Mouse (Mus musculus): ENCODE results near the gene Tmem233. TPM values are rescaled to one million over a fixed set of nuclear protein-coding genes. Genes with fewer than 3 reads are reported as not detected.

Gene Tmem233
- polyA plus RNA-seq, 1 experiment from 2014 or later: not detected

DNA sequence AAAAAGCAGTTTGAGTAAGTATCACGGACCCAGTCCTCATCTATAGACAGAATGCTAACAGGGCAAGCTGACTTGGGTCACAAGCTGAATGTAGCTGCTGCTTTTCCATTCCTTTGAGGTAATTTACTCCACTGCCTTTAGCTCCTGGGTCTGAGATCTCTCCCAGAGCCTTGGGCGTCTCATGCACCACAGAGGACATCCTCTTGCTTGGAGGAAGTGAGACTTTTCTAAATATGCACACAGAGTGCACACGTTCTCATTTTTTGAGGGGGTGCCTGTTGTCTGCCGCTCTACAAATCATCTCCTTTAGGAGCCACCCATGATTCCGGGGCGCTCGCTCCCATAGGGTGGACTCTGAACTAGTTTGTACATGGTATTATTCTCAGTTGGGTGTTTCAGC, 70.5 kb downstream of the Tmem233 start:
- peaks cover 26% of the 10 kb centered on the region for H3K36me3 ChIP-seq
- no peak overlapping the region for H3K4me3 ChIP-seq (replicated peaks)
- 84% methylated on average over 7 of the region's 7 CpGs for WGBS
- H3K27me3 ChIP-seq (replicated peaks): no peaks in the 10 kb centered on the region
- no peaks in the 10 kb centered on the region for H3K9me3 ChIP-seq
- H3K9ac ChIP-seq: no peak overlapping the region
- H3K4me1 ChIP-seq (replicated peaks): 0 out of 2 replicates have a peak, but pooled peaks cover 4% of the 10 kb centered on the region
- no peak overlapping the region for H3K27ac ChIP-seq
- no peak overlapping the region for H3K4me2 ChIP-seq (replicated peaks)
- ATAC-seq: no peak

DNA sequence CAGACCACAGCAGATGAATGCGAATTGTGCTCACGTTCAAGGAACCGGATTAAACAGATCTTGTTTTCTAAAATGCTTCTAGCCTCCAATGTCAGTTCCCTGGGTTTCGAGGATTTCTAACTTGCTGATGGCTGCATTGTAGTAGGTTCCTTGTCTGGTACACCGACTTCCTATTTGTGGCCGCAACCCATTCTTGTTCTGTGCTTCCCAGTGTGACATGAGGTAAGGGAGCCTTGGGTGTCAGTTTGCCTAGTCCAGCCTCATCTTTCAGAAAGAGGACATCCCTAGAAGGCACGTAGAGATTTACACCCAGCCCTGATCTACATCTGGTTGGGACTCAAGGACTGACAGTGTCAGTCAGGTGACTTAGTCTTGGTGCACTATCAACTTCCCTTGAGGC, 71.3 kb downstream of the Tmem233 start:
- 89% methylated on average over 7 of the region's 7 CpGs for WGBS
- H3K9me3 ChIP-seq: no peaks in the 10 kb centered on the region
- H3K9ac ChIP-seq: no peak overlapping the region

DNA sequence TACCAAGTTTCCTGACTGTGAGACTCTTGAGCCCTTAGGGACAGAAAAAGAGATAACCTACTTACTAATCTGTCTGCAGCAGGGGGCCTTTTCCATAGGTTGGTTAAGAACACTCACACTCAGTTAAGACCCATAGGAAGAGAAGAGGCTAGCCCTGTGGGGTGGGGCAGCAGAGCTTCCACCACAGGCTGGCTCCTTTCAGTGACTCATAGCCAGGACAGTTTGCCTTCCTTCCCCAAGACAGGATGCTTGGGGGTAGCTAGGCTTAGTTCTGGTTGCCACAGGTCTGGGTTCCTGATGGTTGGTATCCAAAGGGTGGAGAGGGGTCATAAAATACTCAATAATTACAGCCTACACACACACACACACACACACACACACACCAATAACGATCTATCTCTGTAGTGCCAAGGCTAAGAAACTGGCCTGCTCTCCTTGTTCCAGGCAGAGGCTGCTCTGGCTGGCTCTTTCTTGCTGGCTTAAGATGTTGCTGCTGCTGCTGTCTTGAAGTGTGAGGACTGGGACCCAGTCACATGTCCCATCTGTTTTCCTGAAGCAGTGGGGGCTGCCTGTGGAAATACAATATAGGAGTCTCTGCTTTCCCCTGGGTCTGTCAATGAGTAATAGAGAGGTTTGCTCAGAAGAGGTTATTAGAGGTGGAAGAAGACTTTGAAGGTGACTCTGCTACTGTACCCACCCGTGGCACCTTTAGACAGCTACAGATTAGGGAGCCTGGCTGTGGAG, 73.0 kb downstream of the Tmem233 start:
- no peaks in the 10 kb centered on the region for H3K27me3 ChIP-seq (replicated peaks)
- H3K4me2 ChIP-seq (replicated peaks): no peak overlapping the region; the same call in 1 of the 2 replicates
- WGBS: 45% methylated on average over 2 of the region's 2 CpGs
- ATAC-seq: peak; percentile 42
- H3K9ac ChIP-seq: no peak overlapping the region
- no peak overlapping the region for H3K4me3 ChIP-seq (replicated peaks)
- peaks cover 11% of the 10 kb centered on the region for H3K36me3 ChIP-seq
- H3K27ac ChIP-seq: peak overlapping the region; percentile 63
- no peaks in the 10 kb centered on the region for H3K9me3 ChIP-seq
- 0 out of 2 replicates have a peak, but pooled peaks cover 6% of the 10 kb centered on the region for H3K4me1 ChIP-seq (replicated peaks)

More for the DNA sequence above, 71.3 kb downstream of the Tmem233 start:
- H3K4me2 ChIP-seq (replicated peaks): no peak overlapping the region
- no peak for ATAC-seq
- H3K27ac ChIP-seq: no peak overlapping the region
- no peaks in the 10 kb centered on the region for H3K27me3 ChIP-seq (replicated peaks)
- peaks cover 18% of the 10 kb centered on the region for H3K36me3 ChIP-seq
- no peak overlapping the region for H3K4me3 ChIP-seq (replicated peaks)
- H3K4me1 ChIP-seq (replicated peaks): 0 out of 2 replicates have a peak, but pooled peaks cover 6% of the 10 kb centered on the region

DNA sequence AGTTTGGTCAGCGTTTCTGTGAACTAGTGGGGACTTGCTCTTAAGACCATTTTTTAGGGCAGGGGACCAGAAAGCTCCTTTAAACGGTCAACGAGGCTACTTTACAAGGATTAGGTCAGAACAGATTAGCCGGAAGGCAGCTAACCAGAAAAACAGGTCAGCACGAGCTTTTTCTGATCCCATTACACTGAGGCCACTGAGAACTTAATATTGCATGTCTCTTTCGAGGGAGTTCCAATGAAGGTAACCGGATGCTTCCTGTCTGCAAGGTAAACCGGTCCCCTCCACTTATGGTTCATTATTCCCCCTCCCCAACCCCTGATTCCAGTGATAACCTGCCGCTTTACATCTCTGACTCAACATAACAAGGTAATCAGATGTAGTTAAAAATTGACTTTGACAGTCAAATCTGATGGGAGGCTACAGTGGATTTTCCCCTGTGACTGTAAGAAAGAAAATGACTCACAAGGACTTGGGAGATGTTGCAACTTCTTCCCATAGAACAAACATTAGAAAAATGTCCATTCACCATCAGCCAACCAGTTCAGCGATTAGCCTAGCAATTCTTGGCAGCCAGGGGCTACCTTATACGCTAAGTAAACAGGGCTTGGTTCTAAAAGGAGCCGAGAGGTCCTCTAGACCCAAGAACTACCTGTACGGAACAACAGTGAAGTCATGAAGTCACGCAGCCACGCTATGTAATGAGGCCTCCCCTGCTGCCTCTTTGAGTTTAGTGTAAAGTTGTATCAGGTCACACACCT, 73.8 kb downstream of the Tmem233 start:
- Histone ChIP-seq H3K4me1 (replicated peaks) (0 out of 2 replicates have a peak, but pooled peaks cover 6% of the 10 kb centered on the region), H3K4me2 (replicated peaks) (no peak overlapping the region; the same call in 1 of the 2 replicates), H3K9ac (no peak overlapping the region), H3K27me3 (replicated peaks) (no peaks in the 10 kb centered on the region), H3K4me3 (replicated peaks) (no peak overlapping the region), H3K27ac (peak overlapping the region; percentile 63), H3K9me3 (no peaks in the 10 kb centered on the region), H3K36me3 (peaks cover 4% of the 10 kb centered on the region)
- 67% methylated on average over 15 of the region's 15 CpGs for WGBS
- peak; percentile 75 for ATAC-seq

DNA sequence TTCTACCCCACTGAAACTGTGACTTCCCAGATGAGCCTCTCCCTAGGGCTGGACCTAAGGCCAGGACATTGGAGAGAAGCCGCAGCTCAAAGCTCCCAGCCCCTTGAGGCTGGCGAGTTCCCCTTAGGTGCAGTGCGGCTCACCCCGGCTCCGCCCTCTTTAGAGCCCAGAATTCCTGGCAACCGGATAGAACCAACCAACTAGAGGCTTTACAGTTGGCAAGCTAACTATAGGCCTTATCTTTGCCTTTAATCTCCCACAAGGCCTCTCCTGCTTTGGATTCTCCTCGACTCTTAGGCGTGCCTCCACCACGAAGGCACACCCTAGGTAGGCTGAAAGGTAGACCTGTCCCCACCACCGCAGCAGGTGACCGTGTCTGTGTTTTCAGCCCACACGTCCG, 75.3 kb downstream of the Tmem233 start:
- Histone ChIP-seq H3K27me3 (replicated peaks) (no peaks in the 10 kb centered on the region), H3K9me3 (no peaks in the 10 kb centered on the region), H3K9ac (no peak overlapping the region), H3K36me3 (no peaks in the 10 kb centered on the region), H3K4me3 (replicated peaks) (no peak overlapping the region), H3K4me2 (replicated peaks) (no peak overlapping the region), H3K4me1 (replicated peaks) (0 out of 2 replicates have a peak, but pooled peaks cover 9% of the 10 kb centered on the region), H3K27ac (peak overlapping the region; percentile 60; the same call in 1 of the 2 replicates)
- 77% methylated on average over 13 of the region's 13 CpGs for WGBS
- ATAC-seq: peak; percentile 37

DNA sequence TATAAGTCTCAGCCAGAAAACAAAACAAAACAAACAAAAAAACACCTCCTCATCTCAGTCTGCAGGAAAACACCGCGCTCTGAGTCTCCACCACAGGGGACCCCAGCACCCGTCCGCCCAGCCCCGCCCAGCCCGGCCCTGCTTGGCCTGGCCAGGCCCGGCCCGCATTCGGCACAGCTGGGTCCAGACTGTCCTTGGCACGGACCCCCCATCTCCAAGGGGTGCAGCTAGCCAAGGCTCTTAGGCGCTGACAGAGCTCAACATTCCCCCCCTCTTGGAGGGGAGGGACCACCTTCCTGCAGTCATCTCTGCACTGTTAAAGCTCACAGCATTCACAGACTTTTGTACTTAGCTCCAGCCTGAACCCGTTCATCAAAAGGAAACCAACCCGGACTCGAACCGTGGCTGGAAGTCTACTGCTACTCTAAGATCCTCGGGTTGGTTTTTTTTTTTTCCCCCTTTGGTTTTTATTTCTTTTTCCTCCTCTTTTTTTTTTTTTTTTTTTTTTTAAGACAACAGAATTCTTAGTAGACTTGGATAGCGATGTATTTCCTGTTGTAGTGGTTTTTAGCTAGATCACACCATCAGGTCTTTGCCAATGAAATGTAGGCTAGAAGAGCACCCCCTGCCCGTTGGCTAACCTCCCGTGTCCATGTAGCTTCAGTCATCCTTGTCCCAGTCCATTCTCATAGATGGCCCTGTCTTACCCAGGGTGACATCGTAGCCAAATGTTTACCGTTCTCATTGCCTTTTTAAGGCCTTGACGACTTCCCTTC, 76.5 kb downstream of the Tmem233 start:
- no peak for ATAC-seq
- no peaks in the 10 kb centered on the region for H3K9me3 ChIP-seq
- H3K36me3 ChIP-seq: no peaks in the 10 kb centered on the region
- 0 out of 2 replicates have a peak, but pooled peaks cover 9% of the 10 kb centered on the region for H3K4me1 ChIP-seq (replicated peaks)
- H3K4me2 ChIP-seq (replicated peaks): no peak overlapping the region
- 71% methylated on average over 22 of the region's 22 CpGs for WGBS
- no peak overlapping the region for H3K4me3 ChIP-seq (replicated peaks)
- no peaks in the 10 kb centered on the region for H3K27me3 ChIP-seq (replicated peaks)
- H3K9ac ChIP-seq: no peak overlapping the region
- no peak overlapping the region for H3K27ac ChIP-seq

DNA sequence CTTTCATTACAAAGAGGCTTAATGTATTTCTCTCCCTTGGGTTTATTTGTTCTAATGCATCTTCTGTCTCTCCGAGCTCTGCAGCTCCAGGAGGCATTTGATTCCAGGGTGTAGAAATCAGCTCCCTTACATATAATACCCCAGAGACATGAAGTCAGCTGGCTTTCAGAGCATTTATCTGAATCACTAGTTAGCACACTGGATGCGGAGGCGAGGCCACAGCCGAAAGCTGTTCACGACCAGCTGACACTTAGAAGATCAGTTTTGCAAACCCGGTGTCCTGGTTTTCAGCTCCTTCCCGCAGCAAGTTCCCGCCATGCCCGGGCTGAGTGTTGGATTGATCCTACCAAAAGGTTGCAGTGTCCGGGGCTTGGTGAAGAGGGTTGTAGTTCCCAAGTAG, 78.8 kb downstream of the Tmem233 start:
- H3K4me3 ChIP-seq (replicated peaks): no peak overlapping the region
- H3K9me3 ChIP-seq: no peaks in the 10 kb centered on the region
- WGBS: 89% methylated on average over 10 of the region's 10 CpGs
- no peak overlapping the region for H3K4me2 ChIP-seq (replicated peaks)
- H3K27me3 ChIP-seq (replicated peaks): no peaks in the 10 kb centered on the region
- H3K27ac ChIP-seq: no peak overlapping the region
- 0 out of 2 replicates have a peak, but pooled peaks cover 5% of the 10 kb centered on the region for H3K4me1 ChIP-seq (replicated peaks)
- H3K9ac ChIP-seq: no peak overlapping the region
- H3K36me3 ChIP-seq: no peaks in the 10 kb centered on the region
- ATAC-seq: no peak

DNA sequence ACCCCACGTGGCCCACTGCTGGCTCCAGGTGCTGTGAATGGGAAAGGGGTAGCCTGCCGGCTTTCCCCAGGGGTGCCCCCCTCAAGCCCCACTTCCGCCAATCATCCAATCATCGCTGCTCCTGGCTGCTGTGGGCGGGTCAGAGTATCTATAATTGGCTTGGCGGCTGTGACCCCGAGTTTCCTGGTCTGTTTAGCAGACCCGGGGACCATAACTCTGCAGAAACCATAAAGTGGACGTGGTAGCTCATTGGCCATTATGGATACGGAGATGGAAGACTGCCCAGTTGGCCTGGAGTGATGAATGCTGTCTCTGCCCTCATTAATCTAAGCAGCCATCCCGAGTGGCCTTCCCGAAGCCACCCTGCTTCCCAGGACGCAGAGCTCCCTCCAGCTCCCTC, 79.2 kb downstream of the Tmem233 start:
- Histone ChIP-seq H3K9ac (no peak overlapping the region), H3K36me3 (no peaks in the 10 kb centered on the region), H3K27ac (no peak overlapping the region), H3K4me3 (replicated peaks) (no peak overlapping the region), H3K27me3 (replicated peaks) (no peaks in the 10 kb centered on the region), H3K4me2 (replicated peaks) (no peak overlapping the region), H3K9me3 (no peaks in the 10 kb centered on the region), H3K4me1 (replicated peaks) (0 out of 2 replicates have a peak, but pooled peaks cover 5% of the 10 kb centered on the region)
- 51% methylated on average over 13 of the region's 13 CpGs for WGBS
- no peak for ATAC-seq

DNA sequence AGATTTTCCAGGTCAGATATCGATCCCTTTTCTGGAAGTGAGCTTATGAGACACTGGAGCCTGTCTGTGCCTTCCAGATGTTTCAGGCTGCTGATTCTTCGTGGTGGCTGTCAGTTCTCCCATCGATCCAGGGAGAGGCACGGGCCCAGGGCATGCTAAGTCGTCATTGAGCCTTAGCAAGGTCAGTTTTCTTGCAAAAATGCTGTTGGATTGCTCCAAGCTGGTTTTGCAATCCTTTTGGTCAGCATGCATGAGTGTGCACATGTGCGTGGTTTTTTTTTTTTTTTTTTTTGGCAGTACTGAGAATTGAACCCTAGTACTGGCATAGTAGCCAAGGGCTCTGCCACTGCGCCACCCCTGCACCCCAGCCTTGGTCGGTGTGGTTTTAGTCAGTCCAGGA, 79.9 kb downstream of the Tmem233 start:
- WGBS: 86% methylated on average over 8 of the region's 8 CpGs
- no peak for ATAC-seq

DNA sequence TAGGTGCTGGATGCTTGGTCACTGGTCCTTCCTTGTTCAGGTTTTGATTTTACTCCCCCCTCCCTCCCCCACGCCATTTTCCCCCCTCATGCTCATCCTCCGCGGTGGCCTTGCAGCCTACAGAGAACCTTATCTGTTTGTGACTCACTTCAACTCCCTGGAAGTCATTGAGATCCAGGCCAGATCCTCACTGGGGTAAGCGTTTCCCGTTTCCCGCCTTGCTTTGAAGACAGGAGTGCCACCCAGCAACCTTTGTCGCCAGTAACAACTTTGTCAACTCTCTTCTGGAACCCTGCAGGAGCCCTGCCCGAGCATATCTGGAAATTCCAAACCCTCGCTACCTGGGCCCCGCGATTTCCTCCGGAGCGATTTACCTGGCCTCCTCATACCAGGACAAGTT, 85.7 kb downstream of the Tmem233 start:
- no peaks in the 10 kb centered on the region for H3K9me3 ChIP-seq
- no peaks in the 10 kb centered on the region for H3K27me3 ChIP-seq (replicated peaks)
- 76% methylated on average over 13 of the region's 13 CpGs for WGBS
- ATAC-seq: no peak
- H3K27ac ChIP-seq: no peak overlapping the region
- H3K9ac ChIP-seq: no peak overlapping the region
- H3K4me2 ChIP-seq (replicated peaks): no peak overlapping the region
- no peaks in the 10 kb centered on the region for H3K4me1 ChIP-seq (replicated peaks)
- H3K36me3 ChIP-seq: peaks cover 7% of the 10 kb centered on the region
- no peak overlapping the region for H3K4me3 ChIP-seq (replicated peaks)

More for the DNA sequence above, 79.9 kb downstream of the Tmem233 start:
- H3K27ac ChIP-seq: no peak overlapping the region
- no peak overlapping the region for H3K4me3 ChIP-seq (replicated peaks)
- H3K36me3 ChIP-seq: no peaks in the 10 kb centered on the region
- H3K27me3 ChIP-seq (replicated peaks): no peaks in the 10 kb centered on the region
- 0 out of 2 replicates have a peak, but pooled peaks cover 5% of the 10 kb centered on the region for H3K4me1 ChIP-seq (replicated peaks)
- no peak overlapping the region for H3K4me2 ChIP-seq (replicated peaks)
- no peak overlapping the region for H3K9ac ChIP-seq
- no peaks in the 10 kb centered on the region for H3K9me3 ChIP-seq

DNA sequence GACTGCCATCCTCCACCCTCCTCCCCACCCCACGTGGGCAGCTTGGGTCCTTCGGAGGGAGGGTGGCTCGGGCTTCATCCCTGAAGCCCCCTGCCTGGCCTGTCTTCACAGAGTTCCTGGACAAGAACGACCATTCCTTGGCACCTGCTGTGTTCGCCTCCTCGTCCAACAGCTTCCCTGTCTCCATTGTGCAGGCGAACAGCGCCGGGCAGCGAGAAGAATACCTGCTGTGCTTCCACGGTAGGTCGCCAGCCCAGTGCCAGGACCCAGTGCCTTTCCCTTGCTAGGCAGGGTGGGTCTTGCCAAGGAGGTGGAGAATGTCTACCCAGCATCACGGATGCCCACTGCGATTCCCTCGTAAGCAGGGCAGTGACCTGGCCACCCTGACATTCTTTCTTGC, 88.9 kb downstream of the Tmem233 start:
- Histone ChIP-seq H3K4me3 (replicated peaks) (no peak overlapping the region), H3K27ac (no peak overlapping the region), H3K4me1 (replicated peaks) (no peaks in the 10 kb centered on the region), H3K9me3 (no peaks in the 10 kb centered on the region), H3K27me3 (replicated peaks) (no peaks in the 10 kb centered on the region), H3K9ac (no peak overlapping the region), H3K4me2 (replicated peaks) (no peak overlapping the region), H3K36me3 (peaks cover 15% of the 10 kb centered on the region)
- 93% methylated on average over 15 of the region's 15 CpGs for WGBS
- no peak for ATAC-seq

DNA sequence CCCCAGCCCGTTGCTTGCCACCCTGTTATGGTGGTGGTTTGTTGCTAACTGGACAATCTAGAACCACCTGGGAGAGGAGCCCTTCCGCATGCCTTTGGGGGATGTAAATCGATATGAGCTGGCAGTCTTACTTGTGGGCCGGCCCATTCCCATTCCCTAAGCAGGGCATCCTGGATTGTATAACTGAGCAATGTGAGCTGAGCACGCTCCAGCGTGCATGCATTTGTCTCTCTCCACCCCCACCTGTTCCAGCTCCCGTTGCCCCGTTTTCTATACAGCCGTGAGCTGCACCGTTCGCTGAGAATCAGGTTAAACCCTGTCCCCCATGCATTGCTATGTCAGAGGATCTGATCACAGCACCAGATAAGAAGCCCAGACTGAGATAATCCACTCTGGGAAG, 91.3 kb downstream of the Tmem233 start:
- no peaks in the 10 kb centered on the region for H3K27me3 ChIP-seq (replicated peaks)
- no peak for ATAC-seq
- 96% methylated on average over 11 of the region's 11 CpGs for WGBS

More for the DNA sequence above, 91.3 kb downstream of the Tmem233 start:
- no peak overlapping the region for H3K4me3 ChIP-seq (replicated peaks)
- no peaks in the 10 kb centered on the region for H3K4me1 ChIP-seq (replicated peaks)
- no peak overlapping the region for H3K27ac ChIP-seq
- H3K9ac ChIP-seq: no peak overlapping the region
- no peaks in the 10 kb centered on the region for H3K9me3 ChIP-seq
- H3K36me3 ChIP-seq: peaks cover 20% of the 10 kb centered on the region
- no peak overlapping the region for H3K4me2 ChIP-seq (replicated peaks)

Measured in intestine, embryonic 15.5 days (tissue).